Mouse (Mus musculus) megakaryocyte, adult 5-6 weeks (primary cell): ENCODE measurements around the gene Atp4b. TPM values are rescaled to one million over a fixed set of nuclear protein-coding genes. Genes with fewer than 3 reads are reported as not detected.

Experiments
- ATAC-seq: 2 replicates; pipeline ENCODE4 v1.8.0; 2016; ENCODE audit warnings: mild to moderate bottlenecking, inconsistent platforms; ENCODE audit not compliant: poor library complexity, severe bottlenecking
- total RNA-seq, 2 experiments: library from RNA; stranded (forward) in 1 of 2; stranded (reverse) in 1 of 2; fragments of 153-499, 151-499 nt in 1 of 2; fragments of 221-1000, 200-1000 nt in 1 of 2; gene quantifications; 2 replicates each; pipeline versions ENCODE4 v1.2.3 to v1.2.4; 2015 to 2017

Atp4b gene
- total RNA-seq, 2 experiments from 2014 or later, result not detected

DNA sequence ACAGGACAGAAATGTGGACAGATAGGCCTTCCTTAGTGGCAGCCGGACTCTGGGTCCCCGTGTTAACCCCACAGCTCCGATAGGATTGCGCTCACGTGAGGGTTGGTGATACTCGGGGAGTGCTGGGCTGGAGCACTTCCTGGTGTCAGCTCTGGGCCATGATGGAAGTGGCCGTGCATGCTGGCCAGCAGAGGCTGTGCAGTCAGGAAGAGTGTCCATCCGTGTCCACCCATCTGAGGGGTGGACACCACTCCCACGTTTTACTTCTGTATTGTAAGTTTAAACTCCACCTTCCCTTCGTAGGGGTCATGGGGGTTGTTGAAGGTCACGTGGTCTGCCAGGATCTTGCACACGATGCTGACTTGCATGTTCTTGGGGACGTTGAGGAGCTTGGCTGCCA is 10.3 kb downstream of the Atp4b start:
- no peak for ATAC-seq

GRCm38 (mm10) chr8:13382999-13383398 is 13.6 kb downstream of the Atp4b start:
- no peak for ATAC-seq

DNA sequence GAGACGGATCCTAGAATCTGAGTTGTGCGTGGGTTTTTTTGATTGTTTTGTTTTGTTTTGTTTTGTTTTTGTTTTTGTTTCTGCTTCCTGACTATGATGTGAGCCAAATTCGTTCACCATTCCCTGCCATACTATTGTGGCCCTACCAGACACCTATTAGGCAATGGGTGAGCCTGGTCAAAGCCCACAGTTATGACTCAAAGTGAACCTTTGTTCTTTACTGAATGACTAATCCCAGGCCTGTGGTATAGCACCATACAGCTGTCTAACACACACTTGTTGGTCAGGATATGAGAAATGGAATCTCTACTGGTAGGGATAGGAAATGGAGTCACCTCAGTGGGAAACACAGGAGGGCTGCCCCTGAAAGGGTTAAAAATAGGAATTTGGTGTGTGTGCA is 14.1 kb downstream of the Atp4b start:
- no peak for ATAC-seq

DNA sequence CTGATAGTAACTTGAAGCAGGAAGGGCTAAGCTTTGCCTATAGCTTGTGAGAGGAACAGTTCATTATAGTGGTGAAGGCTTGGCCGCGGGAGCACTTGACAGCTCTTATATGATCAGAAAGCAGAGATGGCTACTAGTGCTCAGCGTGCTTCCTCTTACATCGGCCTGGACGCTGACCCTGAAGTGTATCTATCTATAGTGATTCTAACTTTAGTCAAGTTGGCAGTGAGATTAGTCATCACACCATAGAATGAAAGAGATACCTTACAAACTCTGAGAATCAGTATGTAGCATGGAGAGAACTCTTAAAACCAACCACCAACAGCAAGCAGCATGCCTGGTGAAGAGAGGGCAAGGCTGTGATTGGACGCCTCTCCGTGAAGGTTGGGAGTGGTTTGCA is 15.0 kb downstream of the Atp4b start:
- ATAC-seq, result no peak

DNA sequence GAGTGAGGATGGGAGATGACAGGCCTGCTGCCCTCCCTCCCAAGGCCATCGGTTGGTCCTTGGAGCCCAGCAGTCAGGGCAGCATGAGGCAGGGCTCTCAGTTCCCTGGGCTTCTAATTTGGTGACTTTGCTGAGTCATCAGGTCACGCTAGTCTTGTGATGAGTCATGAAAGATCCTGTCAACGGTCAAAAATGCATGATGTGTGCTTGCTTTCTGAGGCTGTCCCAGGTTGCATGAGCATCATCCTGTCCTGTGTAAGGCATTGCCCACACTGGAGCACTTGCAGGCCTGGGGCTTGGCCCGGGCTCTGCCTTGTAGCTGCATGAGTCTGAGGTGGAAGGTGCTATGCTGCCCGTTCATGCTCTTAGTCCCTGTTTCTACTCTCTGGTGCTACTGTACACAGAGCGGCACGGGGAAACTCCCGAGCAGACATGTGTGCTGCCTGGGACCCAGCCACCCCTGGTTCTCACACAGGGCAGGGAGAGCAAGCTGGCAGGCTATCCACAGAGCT is 23.4 kb downstream of the Atp4b start:
- ATAC-seq, result no peak

- peak; percentile 92 for ATAC-seq
Measured at GRCm38 (mm10) chr8:13361865-13362264, 34.8 kb downstream of the Atp4b start.

GRCm38 (mm10) chr8:13360213-13360612 is 36.4 kb downstream of the Atp4b start:
- peak; percentile 16 for ATAC-seq

GRCm38 (mm10) chr8:13356681-13357080 is 39.9 kb downstream of the Atp4b start:
- ATAC-seq, result no peak

GRCm38 (mm10) chr8:13356221-13356620 is 40.4 kb downstream of the Atp4b start:
- no peak for ATAC-seq

DNA sequence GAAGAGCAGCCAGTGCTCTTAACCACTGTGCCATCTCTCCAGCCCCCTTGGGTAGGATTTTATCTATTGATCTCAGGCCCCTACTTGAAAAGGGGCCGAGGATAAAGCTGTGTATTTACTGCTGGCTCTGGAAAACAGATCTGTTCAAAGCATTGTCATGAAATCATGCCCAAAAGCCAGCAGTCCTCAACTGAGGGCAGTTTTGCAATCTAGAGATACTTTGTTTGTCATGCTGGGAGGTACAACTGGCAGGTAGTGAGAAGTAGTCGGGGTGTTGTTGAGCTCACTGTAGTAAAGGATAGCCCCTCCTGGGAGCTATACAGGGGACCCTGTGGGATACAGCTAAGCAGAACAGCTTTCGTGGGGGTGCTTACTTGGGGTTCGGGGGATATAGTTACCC is 42.7 kb downstream of the Atp4b start:
- peak; percentile 49 for ATAC-seq

DNA sequence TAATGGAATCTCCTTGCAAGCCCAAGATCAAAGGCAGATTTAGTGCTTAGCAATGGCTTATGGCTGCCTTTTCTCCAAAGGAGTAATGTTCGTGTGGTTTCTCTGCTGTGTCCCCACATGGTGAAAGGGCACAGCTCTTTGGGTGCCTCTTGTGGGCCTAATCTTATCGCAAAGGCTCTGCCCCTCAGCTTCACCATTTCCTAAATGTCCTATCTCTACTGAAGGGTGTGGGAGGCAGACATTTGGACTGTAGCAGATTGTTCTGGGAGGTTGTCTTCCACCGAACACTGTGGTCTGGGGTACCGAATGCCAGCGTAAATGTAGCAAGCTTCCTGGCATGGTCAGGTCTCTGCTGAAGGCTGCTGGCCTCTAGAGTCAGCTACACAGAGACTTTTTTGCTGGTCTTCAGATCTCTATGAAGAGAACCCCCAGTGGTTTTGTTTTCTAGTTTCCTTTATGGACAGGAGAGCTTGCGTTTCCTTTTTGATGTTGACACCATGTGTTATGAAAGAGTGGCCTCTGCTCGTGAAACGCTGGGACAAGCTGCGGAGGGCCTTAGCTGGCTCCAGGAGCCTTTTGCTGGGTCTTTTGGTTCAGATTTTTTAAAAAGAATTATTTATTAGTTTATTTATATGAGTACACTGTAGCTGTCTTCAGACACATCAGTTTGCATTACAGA is 43.3 kb downstream of the Atp4b start:
- peak; percentile 47 for ATAC-seq

DNA sequence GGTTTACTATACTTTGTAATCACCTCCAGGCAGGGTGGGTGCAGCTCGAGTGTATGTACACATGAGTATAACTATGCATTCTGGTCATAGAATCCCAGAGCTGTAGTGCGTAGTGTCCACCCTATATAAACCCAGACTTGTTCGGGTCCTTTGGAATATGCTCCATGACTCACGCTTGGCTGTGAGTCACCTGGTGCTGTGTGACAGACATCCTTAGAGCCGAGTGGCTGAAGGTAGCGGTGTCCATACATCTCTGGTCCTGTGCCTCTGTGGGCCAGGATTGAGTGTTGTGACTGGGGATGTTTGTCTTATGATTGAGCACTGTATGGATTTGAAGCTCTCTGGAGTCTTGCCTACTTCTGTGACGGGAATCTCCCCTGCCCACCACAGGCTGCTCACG is 44.0 kb downstream of the Atp4b start:
- ATAC-seq, result no peak

- ATAC-seq, result no peak
Measured at GRCm38 (mm10) chr8:13351593-13351992, 45.0 kb downstream of the Atp4b start.

- no peak for ATAC-seq
Measured at GRCm38 (mm10) chr8:13350052-13350451, 46.6 kb downstream of the Atp4b start.

GRCm38 (mm10) chr8:13343134-13343533 is 53.5 kb downstream of the Atp4b start:
- ATAC-seq, result no peak

DNA sequence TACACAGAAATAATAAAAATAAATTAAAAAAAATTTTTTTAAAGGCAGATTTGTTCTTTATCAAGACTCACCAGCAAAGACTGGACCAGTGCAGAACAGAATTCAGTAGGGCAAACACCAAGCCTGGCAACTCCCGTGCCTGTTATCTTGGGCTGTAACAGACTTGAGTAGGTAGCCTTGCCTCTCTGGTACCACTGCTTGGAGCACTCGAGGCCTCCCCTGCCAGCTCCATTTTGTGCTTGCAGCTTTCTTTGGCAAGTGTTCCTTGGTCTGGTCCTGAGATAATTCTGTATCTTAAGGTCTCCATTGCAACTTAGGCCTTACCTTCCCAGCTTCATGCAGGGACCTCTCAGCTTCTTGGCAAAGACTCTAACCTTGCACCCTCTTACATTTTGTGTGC is 54.3 kb downstream of the Atp4b start:
- no peak for ATAC-seq

GRCm38 (mm10) chr8:13340650-13341049 is 56.0 kb downstream of the Atp4b start:
- no peak for ATAC-seq

DNA sequence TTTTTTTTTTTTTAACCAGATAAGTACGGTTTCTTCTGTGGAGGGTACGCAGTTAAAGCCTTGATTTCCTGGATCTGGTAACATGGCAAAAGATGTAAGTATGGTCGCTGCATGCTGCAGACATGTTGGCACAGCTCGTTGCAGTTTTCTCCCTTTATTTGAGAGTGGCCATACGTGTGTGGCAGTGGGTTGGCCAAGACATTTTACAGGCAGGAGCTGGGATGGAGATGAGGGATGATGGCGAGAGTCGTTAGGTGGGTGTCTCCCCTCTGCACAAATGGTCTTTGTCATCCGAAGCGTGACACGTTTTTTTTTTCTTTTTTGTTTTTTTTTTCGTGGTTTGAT is 57.0 kb downstream of the Atp4b start:
- no peak for ATAC-seq

GRCm38 (mm10) chr8:13338901-13339645 is 57.6 kb downstream of the Atp4b start:
- ATAC-seq, result no peak

GRCm38 (mm10) chr8:13338255-13338860 is 58.3 kb downstream of the Atp4b start, which contains the start of gene Tfdp1:
Gene Tfdp1 (plus strand): TSS chr8:13338751.
- ATAC-seq, result peak; percentile 59

DNA sequence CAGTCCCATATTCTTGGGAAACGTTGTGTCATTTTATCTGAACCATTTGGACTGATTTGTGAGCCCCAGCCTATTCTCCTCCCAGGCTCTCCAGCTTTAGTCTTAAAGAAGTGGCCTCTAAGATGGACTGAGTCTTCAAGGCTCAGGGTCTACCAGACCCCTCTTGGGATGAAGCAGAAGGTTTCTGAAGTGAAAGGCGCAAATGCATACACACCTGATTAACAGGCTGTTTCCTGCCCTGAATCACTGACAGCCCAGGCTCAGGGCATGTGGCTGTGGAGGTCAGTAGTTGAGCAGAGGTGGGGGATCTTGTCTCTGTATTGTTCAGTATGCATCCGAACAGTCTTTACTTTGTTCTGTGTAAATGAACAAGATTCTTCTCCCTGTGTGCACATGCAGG is 58.9 kb downstream of the Atp4b start:
- no peak for ATAC-seq

- peak; percentile 88 for ATAC-seq
Measured at GRCm38 (mm10) chr8:13337245-13337644, 59.4 kb downstream of the Atp4b start.
